Mouse (Mus musculus): ENCODE data around the gene Snx7.

- TF ChIP-seq CTCF (IDR thresholded peaks at IDR 0.05; ENCODE audit: borderline replicate concordance, insufficient read depth, low read depth, low read length): no peak
- TF ChIP-seq POLR2A (IDR thresholded peaks at IDR 0.05; ENCODE audit: borderline replicate concordance, insufficient read depth, low read length): no peak
These were observed 51.1 kb downstream of the Snx7 start for GRCm38 (mm10) chr3:117817635-117818034.

Data from cerebellum, adult 2 months (tissue).